Mouse (Mus musculus): ENCODE data around the gene Cd69. TPM values are rescaled to one million over a fixed set of nuclear protein-coding genes. Genes with fewer than 3 reads are reported as not detected.

The Cd69 gene
- 1,226 TPM for polyA plus RNA-seq (2017; shearing (Covaris generic))

GRCm38 (mm10) chr6:129275220-129275619 is at the start of gene Cd69:
TSS of gene Cd69 (minus strand) at chr6:129275436.

Other genes starting within 250 kb of the Cd69 start
- 16.8 TPM for gene Klrb1f, start 229.5 kb downstream of the Cd69 start, polyA plus RNA-seq (2017; shearing (Covaris generic))
- gene Clec2e, start 174.5 kb downstream of the Cd69 start, polyA plus RNA-seq (2017; shearing (Covaris generic)), result 0.18 TPM
- 10.0 TPM for gene Clec2d, start 94.8 kb downstream of the Cd69 start, polyA plus RNA-seq (2017; shearing (Covaris generic))
- not detected for gene 4922502D21Rik, start 56.4 kb upstream of the Cd69 start, polyA plus RNA-seq (2017; shearing (Covaris generic))
- 0.83 TPM for gene Clec12a, start 67.3 kb upstream of the Cd69 start, polyA plus RNA-seq (2017; shearing (Covaris generic))
- gene Clec12b, start 110.4 kb upstream of the Cd69 start, polyA plus RNA-seq (2017; shearing (Covaris generic)), result not detected
- 0.20 TPM for gene Clec1b, start 121.9 kb upstream of the Cd69 start, polyA plus RNA-seq (2017; shearing (Covaris generic))
- gene Clec9a, start 133.4 kb upstream of the Cd69 start, polyA plus RNA-seq (2017; shearing (Covaris generic)), result not detected
- not detected for gene Clec1a, start 176.6 kb upstream of the Cd69 start, polyA plus RNA-seq (2017; shearing (Covaris generic))
- gene Olr1, start 231.7 kb upstream of the Cd69 start, polyA plus RNA-seq (2017; shearing (Covaris generic)), result not detected
- not detected for gene Tmem52b, start 237.1 kb upstream of the Cd69 start, polyA plus RNA-seq (2017; shearing (Covaris generic))